Mouse (Mus musculus): ENCODE data around the gene Ubxn2a.

- TF ChIP-seq GATA1 (IDR thresholded peaks at IDR 0.05; ENCODE audit: low read length) (no peak), TAL1 (IDR thresholded peaks at IDR 0.05; ENCODE audit: low read length) (no peak)
These were observed 23.5 kb upstream of the Ubxn2a start for GRCm38 (mm10) chr12:4930820-4931548.
